Mouse (Mus musculus) limb, embryonic 13.5 days (tissue): ENCODE results near the gene Tmem104. TPM values are rescaled to one million over a fixed set of nuclear protein-coding genes. Genes with fewer than 3 reads are reported as not detected.
A peak's percentile ranks its signal among the peaks of the same experiment; 100 is the strongest.

ENCODE experiments used
- ATAC-seq: fragments of 200-750 bp; cut with Nextera tagmentation; 2 replicates; pipeline ENCODE4 v1.8.0; 2017; ENCODE audit warnings: low read depth, moderate number of reproducible peaks, moderate TSS enrichment; ENCODE audit not compliant: low FRiP score
- H3K27ac ChIP-seq: fragments of 300-500 bp; sonication (generic); 2 replicates; pipeline ENCODE4 v1.5.1; 2015; ENCODE audit warnings: inconsistent platforms, mild to moderate bottlenecking, moderate library complexity
- H3K27me3 ChIP-seq: fragments of 300-500 bp; sonication (generic); 2 replicates; pipeline ENCODE4 v1.6.1; 2015; ENCODE audit warnings: mild to moderate bottlenecking, inconsistent platforms
- H3K36me3 ChIP-seq: fragments of 300-500 bp; sonication (generic); 2 replicates; pipeline ENCODE4 v1.6.1; 2015; ENCODE audit warnings: inconsistent platforms, mild to moderate bottlenecking, moderate library complexity
- H3K4me1 ChIP-seq: fragments of 300-500 bp; sonication (generic); 2 replicates; pipeline ENCODE4 v1.6.1; 2015; ENCODE audit warnings: inconsistent platforms
- H3K4me2 ChIP-seq: fragments of 300-500 bp; sonication (generic); replicated peaks from 2 replicates; pipeline ENCODE4 v1.6.1; 2015; ENCODE audit warnings: inconsistent platforms, mild to moderate bottlenecking, moderate library complexity
- H3K4me3 ChIP-seq: fragments of 300-500 bp; sonication (generic); 2 replicates; pipeline ENCODE4 v1.5.1; 2015; ENCODE audit warnings: moderate library complexity, mild to moderate bottlenecking, inconsistent platforms
- H3K9ac ChIP-seq: fragments of 300-500 bp; sonication (generic); 2 replicates; pipeline ENCODE4 v1.6.1; 2015; ENCODE audit warnings: mild to moderate bottlenecking, inconsistent platforms
- H3K9me3 ChIP-seq: fragments of 300-500 bp; sonication (generic); 2 replicates; pipeline ENCODE4 v1.6.1; 2016; ENCODE audit warnings: inconsistent platforms
- WGBS: fragments of 180-500 bp; shearing (Covaris S2); methylation state at CpG from one replicate; pipeline ENCODE4 v1.1.7; 2015; 5-methylcytosine and 5-hydroxymethylcytosine counted together
- polyA plus RNA-seq: library from polyadenylated mRNA; unstranded; fragments of >200 nt; fragmentation: Nextera tagmentation; extraction: Ambion mirVana; gene quantifications from 2 replicates; pipeline ENCODE4 v1.2.1, GENCODE M21; 2015

Gene Tmem104
- polyA plus RNA-seq: 10.9 and 11.4 TPM in 2 replicates

- peaks cover 26% of the 10 kb centered on the region for H3K36me3 ChIP-seq
- peaks cover 16% of the 10 kb centered on the region for H3K4me1 ChIP-seq
- H3K4me3 ChIP-seq: peak within 1 kb of the TSS; percentile 57
- no peaks in the 10 kb centered on the region for H3K9me3 ChIP-seq
- H3K27ac ChIP-seq: peak within 1 kb of the TSS; percentile 76
- under 1% methylated on average over 39 of the region's 39 CpGs for WGBS
- H3K27me3 ChIP-seq: no peaks in the 10 kb centered on the region
- ATAC-seq: peak; percentile 93
- peak within 1 kb of the TSS; percentile 72 for H3K9ac ChIP-seq
- peak within 1 kb of the TSS; percentile 87 for H3K4me2 ChIP-seq
These were observed at the start of gene Tmem104 for GRCm38 (mm10) chr11:115187224-115187639. Gene Tmem104 (plus strand): TSS chr11:115187487.

- no peak overlapping the region for H3K9ac ChIP-seq
- no peak overlapping the region for H3K4me3 ChIP-seq
- no peak overlapping the region for H3K27ac ChIP-seq
- H3K9me3 ChIP-seq: no peaks in the 10 kb centered on the region
- H3K27me3 ChIP-seq: no peaks in the 10 kb centered on the region
- ATAC-seq: no peak
- no peak overlapping the region for H3K4me2 ChIP-seq
- no peaks in the 10 kb centered on the region for H3K36me3 ChIP-seq
- WGBS: 82% methylated on average over 5 of the region's 5 CpGs
- no peaks in the 10 kb centered on the region for H3K4me1 ChIP-seq
These were observed 48.6 kb upstream of the Tmem104 start for GRCm38 (mm10) chr11:115138597-115139262.

DNA sequence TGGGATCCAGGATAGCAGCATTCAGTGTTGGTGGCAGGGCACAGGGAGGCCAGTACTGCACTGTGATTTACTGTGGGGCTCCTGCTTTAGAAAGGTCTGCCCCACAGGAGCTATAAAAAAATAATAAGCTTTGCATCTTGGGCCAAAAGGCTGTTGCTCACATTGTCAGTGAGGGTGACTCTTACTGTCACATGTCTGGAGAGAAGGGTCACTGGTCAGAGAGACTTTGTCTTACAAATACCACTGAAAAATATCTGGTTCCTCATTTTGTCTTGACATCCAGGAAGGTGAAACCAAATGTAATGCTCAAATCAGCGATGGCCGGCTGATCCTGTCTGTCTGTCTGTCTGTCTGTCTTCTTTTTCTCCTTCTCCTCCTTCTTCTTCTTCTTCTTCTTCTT, 45.3 kb upstream of the Tmem104 start:
- Histone ChIP-seq H3K4me2 (no peak overlapping the region), H3K4me3 (no peak overlapping the region), H3K9ac (no peak overlapping the region), H3K36me3 (no peaks in the 10 kb centered on the region), H3K27me3 (no peaks in the 10 kb centered on the region), H3K4me1 (no peaks in the 10 kb centered on the region), H3K9me3 (no peaks in the 10 kb centered on the region), H3K27ac (no peak overlapping the region)
- WGBS: 85% methylated on average over 2 of the region's 2 CpGs
- no peak for ATAC-seq

- WGBS: 86% methylated on average over 4 of the region's 4 CpGs
- H3K9ac ChIP-seq: no peak overlapping the region
- peaks cover 20% of the 10 kb centered on the region for H3K4me1 ChIP-seq
- no peak overlapping the region for H3K4me2 ChIP-seq
- H3K27ac ChIP-seq: no peak overlapping the region
- peaks cover 6% of the 10 kb centered on the region for H3K27me3 ChIP-seq
- H3K4me3 ChIP-seq: no peak overlapping the region
- no peak for ATAC-seq
- no peaks in the 10 kb centered on the region; the same call in 1 of the 2 replicates for H3K9me3 ChIP-seq
- no peaks in the 10 kb centered on the region for H3K36me3 ChIP-seq
These were observed 39.5 kb upstream of the Tmem104 start for GRCm38 (mm10) chr11:115147813-115148212.

DNA sequence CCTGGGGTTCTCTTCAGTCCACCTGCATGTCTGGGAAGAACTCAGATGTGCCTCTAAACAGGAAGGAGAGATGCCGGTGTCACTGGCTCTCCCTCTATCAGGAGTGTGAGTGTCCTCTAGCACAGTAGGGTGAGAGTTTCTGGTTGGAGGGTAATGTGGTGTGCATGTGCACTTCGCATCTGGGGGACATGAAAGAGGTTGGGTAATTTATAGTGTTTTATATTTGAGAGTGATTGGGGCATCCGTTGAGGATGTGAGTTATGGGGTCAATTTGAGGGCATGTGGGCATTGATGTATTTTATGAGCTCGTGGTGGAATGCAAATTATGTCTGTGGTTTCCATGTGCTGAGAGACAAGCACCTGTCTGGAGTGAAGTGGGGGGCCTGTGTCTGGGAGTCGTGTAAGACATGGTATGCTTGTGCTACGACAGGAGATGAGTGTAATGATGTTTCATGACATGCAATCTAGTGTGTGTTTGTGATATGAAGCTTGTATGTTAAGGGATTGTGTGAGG, 36.5 kb upstream of the Tmem104 start:
- H3K4me2 ChIP-seq: peak overlapping the region; percentile 67; the same call in 1 of the 2 replicates
- no peak overlapping the region for H3K9ac ChIP-seq
- WGBS: 43% methylated on average over 6 of the region's 6 CpGs
- ATAC-seq: no peak
- H3K4me3 ChIP-seq: no peak overlapping the region
- H3K27ac ChIP-seq: no peak overlapping the region
- no peaks in the 10 kb centered on the region for H3K36me3 ChIP-seq
- H3K4me1 ChIP-seq: peaks cover 34% of the 10 kb centered on the region
- H3K9me3 ChIP-seq: no peaks in the 10 kb centered on the region; the same call in 1 of the 2 replicates
- peaks cover 35% of the 10 kb centered on the region for H3K27me3 ChIP-seq

DNA sequence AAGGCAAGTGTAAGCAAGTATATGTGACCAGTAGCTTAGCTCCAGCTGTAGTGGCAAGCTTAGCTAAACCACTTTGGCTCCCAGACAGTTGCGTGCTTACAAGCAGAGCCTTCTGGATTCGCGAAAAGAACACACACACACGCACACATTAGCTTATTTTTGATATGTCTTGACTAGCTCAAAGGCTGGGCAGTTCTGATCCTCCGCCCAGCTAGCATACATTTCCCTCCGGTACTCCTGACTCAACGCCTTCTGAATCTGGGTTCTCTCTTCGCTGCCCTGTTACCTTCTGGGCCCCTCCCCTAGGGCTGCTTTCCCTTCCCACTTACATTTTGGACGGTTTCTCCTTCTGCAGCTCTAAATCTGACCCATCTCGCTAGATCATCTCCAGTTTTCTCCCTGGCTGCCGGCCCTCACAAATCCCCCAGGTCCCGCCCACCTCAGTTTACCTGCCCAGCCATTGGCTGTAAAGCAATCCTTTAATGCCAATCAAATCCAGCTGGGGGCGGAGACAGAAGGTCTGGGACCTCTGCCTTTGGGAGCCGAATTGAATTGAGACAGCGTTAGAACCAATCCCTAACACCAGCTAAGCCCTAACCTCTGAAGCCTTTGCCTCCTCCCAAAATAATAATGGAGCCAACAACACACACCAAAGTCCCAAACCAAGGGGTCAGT, 35.4 kb upstream of the Tmem104 start:
- peak overlapping the region; percentile 39 for H3K4me3 ChIP-seq
- H3K27ac ChIP-seq: no peak overlapping the region
- peaks cover 45% of the 10 kb centered on the region for H3K27me3 ChIP-seq
- no peaks in the 10 kb centered on the region; the same call in 1 of the 2 replicates for H3K9me3 ChIP-seq
- no peaks in the 10 kb centered on the region for H3K36me3 ChIP-seq
- ATAC-seq: peak; percentile 79
- 6% methylated on average over 15 of the region's 15 CpGs for WGBS
- H3K4me1 ChIP-seq: peaks cover 34% of the 10 kb centered on the region
- peak overlapping the region; percentile 63 for H3K9ac ChIP-seq
- peak overlapping the region; percentile 67 for H3K4me2 ChIP-seq

- Histone ChIP-seq H3K4me2 (no peak overlapping the region; the same call in 1 of the 2 replicates), H3K4me1 (peaks cover 36% of the 10 kb centered on the region)
These were observed 34.2 kb upstream of the Tmem104 start for GRCm38 (mm10) chr11:115153088-115153487.

GRCm38 (mm10) chr11:115153699-115154292, 33.5 kb upstream of the Tmem104 start:
- WGBS: 1% methylated on average over 33 of the region's 35 CpGs
- Histone ChIP-seq H3K4me1 (peaks cover 42% of the 10 kb centered on the region), H3K27ac (no peak overlapping the region), H3K4me3 (peak overlapping the region; percentile 36), H3K4me2 (peak overlapping the region; percentile 59), H3K9me3 (no peaks in the 10 kb centered on the region; the same call in 1 of the 2 replicates), H3K36me3 (no peaks in the 10 kb centered on the region), H3K9ac (peak overlapping the region; percentile 35; the same call in 1 of the 2 replicates), H3K27me3 (peaks cover 53% of the 10 kb centered on the region)
- peak; percentile 68 for ATAC-seq

More at GRCm38 (mm10) chr11:115153088-115153487, 34.2 kb upstream of the Tmem104 start:
- Histone ChIP-seq H3K36me3 (no peaks in the 10 kb centered on the region), H3K4me3 (no peak overlapping the region), H3K9me3 (no peaks in the 10 kb centered on the region; the same call in 1 of the 2 replicates), H3K9ac (no peak overlapping the region), H3K27me3 (peaks cover 53% of the 10 kb centered on the region), H3K27ac (no peak overlapping the region)
- 79% methylated on average over 9 of the region's 9 CpGs for whole genome bisulfite sequencing
- ATAC-seq: no peak

DNA sequence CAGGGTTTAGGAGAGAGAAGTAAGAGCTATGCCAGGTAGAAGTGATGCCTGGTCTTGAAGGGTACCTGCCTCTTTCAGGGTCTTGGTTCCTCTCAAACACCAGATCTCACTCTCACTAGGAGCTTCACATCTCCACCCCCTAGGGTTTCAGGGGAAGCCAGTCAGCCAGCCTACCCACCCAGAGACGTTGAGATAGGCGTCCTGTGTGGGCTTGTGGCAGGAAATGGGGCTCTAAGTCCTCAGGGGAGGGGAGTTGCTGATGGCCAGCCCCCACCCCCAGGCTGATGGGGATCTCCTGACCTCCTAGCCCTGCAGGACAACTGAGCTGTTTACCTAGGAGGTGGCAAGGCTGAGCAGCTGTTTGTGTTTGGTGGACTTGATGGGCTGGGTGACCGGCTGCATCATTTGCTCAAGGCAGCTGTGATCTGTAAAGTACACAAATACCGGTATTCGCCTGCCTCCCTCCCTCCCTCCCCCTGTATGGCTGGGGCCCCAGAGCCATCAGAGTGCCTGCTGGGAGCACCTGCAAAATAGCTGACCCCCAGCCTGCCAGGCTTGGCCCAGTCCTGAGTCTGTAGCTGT, 32.1 kb upstream of the Tmem104 start:
- no peak for ATAC-seq
- H3K27me3 ChIP-seq: peaks cover 53% of the 10 kb centered on the region
- no peaks in the 10 kb centered on the region for H3K36me3 ChIP-seq
- H3K9ac ChIP-seq: no peak overlapping the region
- no peak overlapping the region for H3K4me3 ChIP-seq
- H3K4me1 ChIP-seq: peaks cover 42% of the 10 kb centered on the region
- 1% methylated on average over 5 of the region's 5 CpGs for WGBS
- H3K27ac ChIP-seq: no peak overlapping the region
- H3K4me2 ChIP-seq: no peak overlapping the region
- no peaks in the 10 kb centered on the region for H3K9me3 ChIP-seq

GRCm38 (mm10) chr11:115157933-115158719, 29.2 kb upstream of the Tmem104 start:
- no peak overlapping the region for H3K4me2 ChIP-seq
- no peak overlapping the region for H3K27ac ChIP-seq
- WGBS: 29% methylated on average over 12 of the region's 12 CpGs
- H3K9me3 ChIP-seq: no peaks in the 10 kb centered on the region
- H3K4me3 ChIP-seq: no peak overlapping the region
- peaks cover 59% of the 10 kb centered on the region for H3K27me3 ChIP-seq
- no peaks in the 10 kb centered on the region for H3K36me3 ChIP-seq
- peaks cover 29% of the 10 kb centered on the region for H3K4me1 ChIP-seq
- no peak for ATAC-seq
- 0 out of 2 replicates have a peak overlapping the region, but pooled peaks have one; percentile 48 for H3K9ac ChIP-seq
